Mouse (Mus musculus) erythroblast, embryonic 14.5 days (primary cell): ENCODE measurements around the gene Znrd1as.

ENCODE experiments used
- GATA1 ChIP-seq: IDR thresholded peaks from 2 replicates; pipeline ENCODE4 v1.6.1; 2012; ENCODE audit warnings: low read length, inconsistent platforms, mixed read lengths
- TAL1 ChIP-seq: IDR thresholded peaks from 3 replicates; pipeline ENCODE4 v1.6.1; 2012; ENCODE audit warnings: low read length, inconsistent platforms, mixed read lengths

- no peak for TF ChIP-seq GATA1
- no peak for TF ChIP-seq TAL1
Measured at GRCm38 (mm10) chr17:36909802-36910201, 48.6 kb upstream of the Znrd1as start.
